Mouse (Mus musculus): ENCODE measurements at regions not wholly inside any gene's neighbourhood (a gene's known extent, or its start where the extent isn't known, plus 50 kb on each side); places are given as distances from the start of the nearest gene placed in this dataset.

GRCm38 (mm10) chr15:88123907-88124523, 476.1 kb upstream of the Zdhhc25 start:
- no peak for ATAC-seq (replicated peaks in 1 of 2; ENCODE audit: insufficient read depth in 1 of 2, low FRiP score in 2 of 2, low TSS enrichment in 1 of 2, low read depth in 1 of 2, poor library complexity in 2 of 2, severe bottlenecking in 2 of 2)

DNA sequence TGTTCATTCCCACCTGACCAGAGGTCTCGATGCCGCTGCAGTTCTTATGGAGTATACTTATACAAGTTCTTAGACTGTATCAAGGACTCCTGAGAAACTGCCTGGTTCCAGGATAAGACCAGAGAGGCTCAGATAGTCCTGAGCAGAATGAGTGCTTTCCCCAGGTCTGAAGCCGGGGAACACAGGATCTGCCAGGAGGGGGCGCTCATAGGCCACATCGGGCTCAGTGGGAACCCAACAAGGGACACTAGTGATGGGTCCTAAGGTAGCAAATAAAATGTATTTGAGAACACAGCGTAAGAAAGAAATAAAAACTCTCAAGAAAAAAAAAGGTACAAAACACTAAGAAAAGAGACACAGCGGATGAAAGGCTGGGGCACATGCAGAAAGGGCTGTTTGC, 454.0 kb upstream of the Zdhhc25 start:
- no peak for ATAC-seq (replicated peaks in 1 of 2; ENCODE audit: insufficient read depth in 1 of 2, low FRiP score in 2 of 2, low TSS enrichment in 1 of 2, low read depth in 1 of 2, poor library complexity in 2 of 2, severe bottlenecking in 2 of 2)

GRCm38 (mm10) chr15:88151199-88151598, 448.9 kb upstream of the Zdhhc25 start:
- ATAC-seq (replicated peaks in 1 of 2; ENCODE audit: insufficient read depth in 1 of 2, low FRiP score in 2 of 2, low TSS enrichment in 1 of 2, low read depth in 1 of 2, poor library complexity in 2 of 2, severe bottlenecking in 2 of 2) = no peak

DNA sequence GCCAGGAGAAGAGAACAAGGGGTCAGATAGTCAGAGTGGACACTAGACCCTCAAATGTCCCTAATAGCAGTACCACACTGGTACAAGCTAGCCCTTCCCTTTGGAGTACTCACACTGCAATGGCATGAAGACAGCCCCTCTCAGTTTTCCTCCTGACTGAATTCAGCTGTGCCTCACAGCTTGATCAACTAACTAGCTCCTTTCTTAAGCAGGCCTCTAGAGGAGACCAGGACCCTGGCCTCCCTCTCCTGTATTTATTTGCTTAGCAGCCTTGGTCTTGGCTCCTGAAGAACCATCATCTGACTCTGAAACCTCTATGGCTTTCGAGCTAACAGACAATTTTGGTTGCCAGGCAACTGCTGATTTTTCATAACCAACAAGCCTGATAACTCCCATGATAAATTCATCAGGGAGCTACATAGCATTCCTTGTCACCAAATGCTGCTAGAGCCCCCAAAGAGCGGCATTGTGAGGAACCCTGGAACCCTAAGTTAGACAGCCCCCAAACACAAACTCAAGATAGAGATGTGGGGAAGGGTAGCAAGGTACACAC, 440.4 kb upstream of the Zdhhc25 start:
- no peak for ATAC-seq (replicated peaks in 1 of 2; ENCODE audit: insufficient read depth in 1 of 2, low FRiP score in 2 of 2, low TSS enrichment in 1 of 2, low read depth in 1 of 2, poor library complexity in 2 of 2, severe bottlenecking in 2 of 2)

DNA sequence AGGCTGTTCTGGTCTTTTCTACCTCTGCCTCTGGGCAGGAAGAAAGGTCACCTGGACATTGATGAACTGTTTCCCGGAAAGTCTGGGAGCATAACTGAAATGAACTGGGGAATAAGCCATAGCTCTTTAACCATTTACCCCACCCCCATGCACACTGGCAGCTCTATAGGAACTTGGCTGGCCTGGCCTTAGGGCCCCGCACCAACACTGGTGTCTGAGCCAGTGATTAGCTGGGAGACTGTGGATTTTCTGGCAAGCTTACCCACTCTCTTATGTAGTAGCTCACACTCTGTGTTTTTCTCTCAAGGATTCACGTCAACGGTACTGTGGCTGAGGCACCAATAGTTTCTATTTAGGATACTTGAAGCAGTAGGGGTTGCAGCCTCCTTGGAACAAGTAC, 439.8 kb upstream of the Zdhhc25 start:
- ATAC-seq (replicated peaks in 1 of 2; ENCODE audit: insufficient read depth in 1 of 2, low FRiP score in 2 of 2, low TSS enrichment in 1 of 2, low read depth in 1 of 2, poor library complexity in 2 of 2, severe bottlenecking in 2 of 2) = no peak

DNA sequence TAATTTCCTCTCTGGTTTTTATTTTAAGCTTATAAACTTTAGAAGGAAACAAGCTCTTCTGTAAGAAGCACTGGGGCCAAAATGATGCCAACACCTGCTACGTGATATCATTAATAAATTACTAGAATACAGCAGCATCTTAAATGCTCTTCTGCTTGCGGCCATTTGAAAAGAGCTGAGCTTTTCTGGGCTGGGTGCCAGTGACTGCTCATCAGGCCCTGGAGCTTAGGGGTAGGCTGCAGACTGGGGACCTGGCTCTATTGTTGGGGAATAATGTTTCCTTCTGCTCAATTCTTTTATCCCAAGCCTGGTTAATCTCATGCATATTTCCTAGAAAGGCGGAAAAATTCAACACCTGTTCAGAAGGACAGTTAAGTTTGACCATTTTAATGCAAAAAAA, 436.7 kb upstream of the Zdhhc25 start:
- ATAC-seq (replicated peaks in 1 of 2; ENCODE audit: insufficient read depth in 1 of 2, low FRiP score in 2 of 2, low TSS enrichment in 1 of 2, low read depth in 1 of 2, poor library complexity in 2 of 2, severe bottlenecking in 2 of 2) = no peak

DNA sequence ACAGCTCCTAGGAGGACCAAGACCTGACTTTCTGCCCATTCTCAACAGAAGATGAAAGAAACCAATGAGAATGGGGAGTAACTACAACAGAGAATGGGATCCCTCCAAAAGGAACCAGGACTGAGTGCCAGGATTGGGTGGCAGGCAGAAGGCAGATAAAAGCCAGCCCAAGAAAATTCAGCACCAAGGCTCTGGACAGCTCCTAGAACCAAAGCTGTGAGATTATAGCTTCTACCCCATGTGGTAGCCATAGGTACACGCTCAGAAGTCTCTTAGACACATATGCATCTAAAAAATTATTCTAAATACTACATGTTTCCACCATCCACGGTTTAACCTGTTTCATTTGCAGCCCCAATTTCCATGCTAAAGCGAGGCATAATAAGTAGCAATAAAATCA, 425.8 kb upstream of the Zdhhc25 start:
- ATAC-seq (replicated peaks in 1 of 2; ENCODE audit: insufficient read depth in 1 of 2, low FRiP score in 2 of 2, low TSS enrichment in 1 of 2, low read depth in 1 of 2, poor library complexity in 2 of 2, severe bottlenecking in 2 of 2) = no peak

GRCm38 (mm10) chr15:88175991-88176390, 424.1 kb upstream of the Zdhhc25 start:
- no peak for ATAC-seq (replicated peaks in 1 of 2; ENCODE audit: insufficient read depth in 1 of 2, low FRiP score in 2 of 2, low TSS enrichment in 1 of 2, low read depth in 1 of 2, poor library complexity in 2 of 2, severe bottlenecking in 2 of 2)

GRCm38 (mm10) chr15:88196539-88196938, 403.6 kb upstream of the Zdhhc25 start:
- no peak for ATAC-seq (replicated peaks in 1 of 2; ENCODE audit: insufficient read depth in 1 of 2, low FRiP score in 2 of 2, low TSS enrichment in 1 of 2, low read depth in 1 of 2, poor library complexity in 2 of 2, severe bottlenecking in 2 of 2)

DNA sequence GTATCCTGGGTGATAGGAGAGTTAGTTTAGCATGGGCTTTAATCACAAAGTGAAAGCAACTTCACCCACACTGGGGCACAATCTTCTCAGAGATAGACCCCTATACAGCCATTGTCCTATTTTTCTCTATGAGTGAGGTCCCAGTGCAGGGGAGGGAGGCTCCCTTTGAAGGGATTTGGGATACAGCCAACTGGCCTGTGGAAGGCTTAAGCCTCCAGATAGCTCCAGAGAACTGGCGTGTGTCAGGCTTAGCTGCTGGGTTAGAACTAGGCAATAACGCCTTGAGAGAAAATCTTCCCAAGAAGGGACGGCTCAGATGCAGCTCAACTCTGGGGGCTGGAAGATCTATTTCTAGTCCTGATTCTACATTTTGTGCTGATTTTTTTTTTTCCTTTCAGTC, 397.4 kb upstream of the Zdhhc25 start:
- no peak for ATAC-seq (replicated peaks in 1 of 2; ENCODE audit: insufficient read depth in 1 of 2, low FRiP score in 2 of 2, low TSS enrichment in 1 of 2, low read depth in 1 of 2, poor library complexity in 2 of 2, severe bottlenecking in 2 of 2)

- no peak for ATAC-seq (replicated peaks in 1 of 2; ENCODE audit: insufficient read depth in 1 of 2, low FRiP score in 2 of 2, low TSS enrichment in 1 of 2, low read depth in 1 of 2, poor library complexity in 2 of 2, severe bottlenecking in 2 of 2)
Observed at GRCm38 (mm10) chr15:88213356-88213755, 386.7 kb upstream of the Zdhhc25 start.

DNA sequence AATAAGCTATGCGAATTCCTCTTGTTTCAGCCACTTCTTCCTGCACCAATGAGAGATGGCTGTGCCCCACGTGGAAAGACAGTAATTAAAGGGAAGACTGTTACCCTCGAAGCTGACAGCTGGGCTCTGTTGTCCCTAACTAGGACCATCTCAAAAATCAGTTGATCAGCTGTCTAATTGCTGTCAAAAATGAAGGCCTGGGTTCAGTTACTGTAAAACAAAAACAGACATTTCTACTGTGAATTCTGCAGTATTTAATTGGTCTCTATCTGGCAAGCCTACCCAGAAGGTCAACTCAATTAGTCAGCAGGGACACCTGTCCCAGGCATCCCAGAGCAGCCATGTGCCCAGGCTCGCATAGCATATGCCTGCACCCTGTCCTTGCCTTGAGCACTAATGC, 385.8 kb upstream of the Zdhhc25 start:
- ATAC-seq (replicated peaks in 1 of 2; ENCODE audit: insufficient read depth in 1 of 2, low FRiP score in 2 of 2, low TSS enrichment in 1 of 2, low read depth in 1 of 2, poor library complexity in 2 of 2, severe bottlenecking in 2 of 2) = no peak

DNA sequence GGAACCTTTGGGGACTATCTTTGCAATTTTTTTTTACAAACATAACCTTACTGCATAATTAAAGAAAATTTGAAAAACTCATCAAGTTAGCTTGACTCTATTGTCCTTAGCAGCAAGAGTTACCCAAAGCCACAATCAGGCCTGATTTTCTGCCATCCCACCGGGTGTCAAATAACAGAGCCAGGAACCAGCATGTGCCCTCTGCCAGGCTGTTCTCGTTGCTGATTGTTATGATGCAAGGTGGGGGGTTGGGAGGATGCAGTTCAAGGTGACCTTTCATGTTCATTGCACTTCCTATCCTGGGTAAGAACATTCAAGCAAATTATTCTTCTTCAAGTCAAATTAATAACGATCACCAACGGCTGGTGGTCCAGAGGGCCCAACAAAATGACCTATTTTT, 370.6 kb upstream of the Zdhhc25 start:
- ATAC-seq (replicated peaks in 1 of 2; ENCODE audit: insufficient read depth in 1 of 2, low FRiP score in 2 of 2, low TSS enrichment in 1 of 2, low read depth in 1 of 2, poor library complexity in 2 of 2, severe bottlenecking in 2 of 2) = no peak

GRCm38 (mm10) chr15:88244606-88245005, 355.5 kb upstream of the Zdhhc25 start:
- ATAC-seq (replicated peaks in 1 of 2; ENCODE audit: insufficient read depth in 1 of 2, low FRiP score in 2 of 2, low TSS enrichment in 1 of 2, low read depth in 1 of 2, poor library complexity in 2 of 2, severe bottlenecking in 2 of 2) = no peak

DNA sequence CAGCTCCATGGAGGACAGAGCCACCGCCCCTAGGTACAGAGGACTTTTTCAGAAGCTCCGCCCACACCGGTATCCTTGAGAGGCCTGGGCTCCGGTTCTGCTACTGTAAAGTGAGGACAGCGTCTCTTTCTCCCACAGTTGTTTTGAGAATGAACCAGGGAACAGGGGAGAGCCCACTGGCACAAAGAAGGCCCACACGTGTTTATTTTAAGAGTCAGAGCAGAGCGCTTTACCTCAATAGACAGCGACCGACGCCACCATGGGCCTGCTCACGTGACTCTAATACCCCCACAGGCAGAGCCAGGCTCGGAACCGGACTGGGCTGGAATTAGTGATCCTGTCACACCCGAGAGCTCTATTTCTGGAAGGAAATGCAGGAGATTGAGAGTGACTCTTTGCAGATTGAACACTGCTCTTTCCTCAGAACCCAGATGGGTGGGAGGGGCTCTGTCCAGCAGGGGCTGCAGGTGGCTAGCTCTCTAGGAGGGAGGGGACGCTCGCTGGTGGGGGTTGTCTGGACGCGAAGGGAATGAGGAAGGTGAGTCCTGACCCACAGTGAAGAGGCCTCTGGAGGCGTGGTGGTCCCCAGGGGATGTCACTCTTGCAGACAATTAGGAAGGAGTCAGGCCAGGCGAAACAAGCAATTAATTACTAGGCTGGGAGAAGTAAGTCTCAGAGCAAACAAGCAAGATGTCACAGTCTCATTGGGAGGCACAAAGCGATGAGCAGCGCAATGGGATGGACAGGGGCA, 354.4 kb upstream of the Zdhhc25 start:
- no peak for ATAC-seq (replicated peaks in 1 of 2; ENCODE audit: insufficient read depth in 1 of 2, low FRiP score in 2 of 2, low TSS enrichment in 1 of 2, low read depth in 1 of 2, poor library complexity in 2 of 2, severe bottlenecking in 2 of 2)

- ATAC-seq (replicated peaks in 1 of 2; ENCODE audit: insufficient read depth in 1 of 2, low FRiP score in 2 of 2, low TSS enrichment in 1 of 2, low read depth in 1 of 2, poor library complexity in 2 of 2, severe bottlenecking in 2 of 2) = peak; percentile 65 to 75; a peak in 3 of 4 replicates
Observed at GRCm38 (mm10) chr15:88247974-88248625, 352.0 kb upstream of the Zdhhc25 start.

- ATAC-seq (replicated peaks in 1 of 2; ENCODE audit: insufficient read depth in 1 of 2, low FRiP score in 2 of 2, low TSS enrichment in 1 of 2, low read depth in 1 of 2, poor library complexity in 2 of 2, severe bottlenecking in 2 of 2) = no peak
Observed at GRCm38 (mm10) chr15:88288051-88288450, 312.1 kb upstream of the Zdhhc25 start.

DNA sequence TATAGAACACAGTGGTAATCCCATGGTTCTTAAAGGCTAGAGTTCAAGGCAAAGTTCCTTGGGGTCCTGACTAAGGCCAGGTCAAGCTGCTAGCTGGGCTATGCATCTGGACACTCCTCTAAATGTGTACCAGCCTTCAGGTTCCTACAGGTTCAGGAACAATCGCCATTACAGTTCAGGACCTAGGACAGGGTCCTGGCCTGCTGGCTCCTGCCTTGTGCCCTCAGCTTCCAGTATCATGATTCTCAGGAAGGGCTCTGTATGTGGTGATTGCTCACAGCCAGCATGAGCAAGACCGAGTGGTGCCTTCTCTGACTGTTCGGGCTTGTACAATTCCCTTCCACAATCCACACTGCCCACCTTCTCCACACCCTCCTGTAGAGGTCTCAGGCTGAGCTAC, 311.4 kb upstream of the Zdhhc25 start:
- no peak for ATAC-seq (replicated peaks in 1 of 2; ENCODE audit: insufficient read depth in 1 of 2, low FRiP score in 2 of 2, low TSS enrichment in 1 of 2, low read depth in 1 of 2, poor library complexity in 2 of 2, severe bottlenecking in 2 of 2)

Measured in hematopoietic stem cell, adult 5-6 weeks (primary cell).